Mouse (Mus musculus) forebrain, embryonic 11.5 days (tissue): Measurements from ENCODE around the gene Dusp22. TPM values are rescaled to one million over a fixed set of nuclear protein-coding genes. Genes with fewer than 3 reads are reported as not detected.

Experiments used
- ATAC-seq: fragments of 200-750 bp; cut with Nextera tagmentation; replicated peaks from 2 replicates; pipeline ENCODE4 v1.8.0; 2017; ENCODE audit warnings: moderate TSS enrichment; ENCODE audit not compliant: low FRiP score
- DNase-seq: peaks from one replicate; pipeline ENCODE4 v3.0.0-alpha.2; 2017; ENCODE audit warnings: low spot score
- H3K27ac ChIP-seq: fragments of 300-500 bp; sonication (generic); 2 replicates; pipeline ENCODE4 v1.5.1; 2014; ENCODE audit warnings: low read depth, low read length
- H3K27me3 ChIP-seq: fragments of 300-500 bp; sonication (generic); 2 replicates; pipeline ENCODE4 v1.6.1; 2014; ENCODE audit warnings: mild to moderate bottlenecking, low read length, mixed read lengths; ENCODE audit not compliant: control insufficient read depth, insufficient read depth
- H3K36me3 ChIP-seq: fragments of 300-500 bp; sonication (generic); 2 replicates; pipeline ENCODE4 v1.6.1; 2014; ENCODE audit warnings: mild to moderate bottlenecking, low read length, moderate library complexity, mixed read lengths; ENCODE audit not compliant: control insufficient read depth, insufficient read depth
- H3K4me1 ChIP-seq: fragments of 300-500 bp; sonication (generic); replicated peaks from 2 replicates; pipeline ENCODE4 v1.6.1; 2014; ENCODE audit warnings: low read length, mixed read lengths; ENCODE audit not compliant: control insufficient read depth, insufficient read depth
- H3K4me2 ChIP-seq: fragments of 300-500 bp; sonication (generic); 2 replicates; pipeline ENCODE4 v1.6.1; 2014; ENCODE audit warnings: low read depth, mild to moderate bottlenecking, low read length, moderate library complexity, mixed read lengths; ENCODE audit not compliant: severe bottlenecking
- H3K4me3 ChIP-seq: fragments of 300-500 bp; sonication (generic); 2 replicates; pipeline ENCODE4 v1.5.1; 2014; ENCODE audit warnings: low read depth, low read length
- H3K9ac ChIP-seq: fragments of 300-500 bp; sonication (generic); 2 replicates; pipeline ENCODE4 v1.6.1; 2014; ENCODE audit warnings: low read length
- H3K9me3 ChIP-seq: fragments of 300-500 bp; sonication (generic); 2 replicates; pipeline ENCODE4 v1.6.1; 2016; ENCODE audit warnings: low read length, mixed read lengths; ENCODE audit not compliant: control insufficient read depth
- WGBS: fragments of 180-500 bp; shearing (Covaris S2); extraction: QIAGEN DNeasy Blood & Tissue Kit; methylation state at CpG from one replicate; pipeline ENCODE4 v1.1.7; 2014; 5-methylcytosine and 5-hydroxymethylcytosine counted together
- polyA plus RNA-seq: library from polyadenylated mRNA; unstranded; fragments of >200 nt; fragmentation: Nextera tagmentation; extraction: Ambion mirVana; gene quantifications from 2 replicates; pipeline ENCODE4 v1.2.1, GENCODE M21; 2014

Gene Dusp22
- polyA plus RNA-seq, 1 experiment from 2014 or later = 16.5 TPM

DNA sequence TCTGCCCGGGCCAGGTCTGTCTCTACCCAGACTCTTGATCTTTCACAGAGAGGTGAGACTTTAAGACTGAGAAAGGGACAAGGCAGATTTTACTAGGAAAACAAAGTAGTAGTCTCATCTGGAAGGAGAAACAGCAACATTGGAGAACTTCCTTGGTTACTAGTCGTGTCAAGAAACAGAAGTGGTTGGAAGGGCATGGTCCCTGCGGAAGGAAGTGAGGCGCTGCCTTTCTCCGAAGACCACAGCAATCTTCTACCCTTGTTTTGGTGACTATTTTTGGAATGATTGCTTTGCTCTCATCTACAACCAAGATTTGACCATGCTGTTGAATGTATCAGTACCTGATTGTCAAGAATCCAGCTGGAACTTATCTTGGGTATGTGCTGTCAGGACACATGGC, 38.1 kb downstream of the Dusp22 start:
- Histone ChIP-seq H3K4me1 (no peaks in the 10 kb centered on the region), H3K27me3 (no peaks in the 10 kb centered on the region), H3K9ac (no peak overlapping the region), H3K4me3 (no peak overlapping the region), H3K36me3 (no peaks in the 10 kb centered on the region), H3K4me2 (no peak overlapping the region), H3K9me3 (no peaks in the 10 kb centered on the region), H3K27ac (no peak overlapping the region)
- ATAC-seq (no peak), DNase-seq (no peak)
- WGBS = 93% methylated on average over 5 of the region's 5 CpGs

DNA sequence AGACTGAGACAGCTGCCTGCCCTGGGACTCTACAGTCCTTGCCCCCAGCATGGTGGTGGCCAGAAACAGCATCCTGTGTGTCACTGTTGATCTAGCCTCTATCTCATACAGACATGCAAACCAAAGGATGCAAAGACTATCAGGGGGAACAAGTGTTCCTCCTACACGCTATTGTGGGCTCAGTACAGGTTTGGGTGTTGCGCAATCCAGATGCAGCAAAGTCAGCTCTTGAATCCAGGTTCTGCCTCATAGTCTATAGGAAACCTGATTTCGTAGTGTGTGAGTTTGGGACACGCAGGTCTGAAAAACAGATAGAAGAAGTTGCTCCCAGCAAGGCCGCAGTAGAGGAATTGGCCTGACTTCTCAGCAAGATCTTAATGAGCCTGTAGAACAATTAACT, 42.9 kb downstream of the Dusp22 start:
- WGBS = 95% methylated on average over 5 of the region's 5 CpGs
- Histone ChIP-seq H3K9me3 (no peaks in the 10 kb centered on the region), H3K9ac (no peak overlapping the region), H3K4me3 (no peak overlapping the region), H3K4me1 (no peaks in the 10 kb centered on the region), H3K36me3 (no peaks in the 10 kb centered on the region), H3K4me2 (no peak overlapping the region), H3K27ac (no peak overlapping the region), H3K27me3 (no peaks in the 10 kb centered on the region)
- ATAC-seq = no peak
- DNase-seq = no peak

DNA sequence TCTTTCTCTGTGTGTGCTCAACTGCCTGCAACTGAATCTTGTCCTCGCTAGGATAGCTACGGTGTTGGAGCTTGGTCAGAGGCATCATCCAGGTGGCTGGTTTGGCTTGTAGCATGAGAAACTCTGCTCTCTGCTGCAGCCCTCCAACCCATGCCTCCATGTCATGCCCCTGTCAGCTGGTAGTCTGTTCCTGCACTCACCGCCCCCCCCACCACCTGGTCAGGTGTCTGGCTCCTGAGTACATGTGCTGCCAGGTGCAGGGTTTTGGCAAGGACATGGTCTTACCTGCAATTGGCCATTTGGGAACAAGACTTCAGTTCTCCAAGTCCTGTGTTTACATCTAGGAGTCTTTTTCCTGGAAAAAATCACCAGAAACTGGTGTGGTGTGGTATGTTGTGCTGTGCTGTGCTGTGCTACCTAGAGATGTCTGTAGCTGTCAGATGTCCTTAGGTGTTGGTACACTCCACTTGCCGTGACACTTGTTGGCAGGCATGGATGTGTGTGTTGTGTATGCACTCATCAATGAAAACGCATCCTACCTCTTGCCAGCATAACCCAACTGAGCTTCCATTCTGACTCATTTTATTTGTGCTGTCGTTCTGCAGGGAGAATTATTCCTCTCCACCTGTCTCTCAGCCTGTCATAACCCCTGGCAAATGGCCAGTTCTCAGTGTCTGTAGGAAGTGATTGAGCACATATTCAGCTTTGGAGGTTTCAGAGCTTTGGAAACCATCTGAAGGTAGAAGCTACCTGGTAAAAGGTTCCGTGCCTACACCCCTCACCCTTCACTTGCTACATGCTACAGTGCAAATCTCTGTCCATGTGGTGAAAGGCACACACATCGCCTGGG, 44.7 kb downstream of the Dusp22 start:
- Histone ChIP-seq H3K9ac (no peak overlapping the region), H3K4me3 (no peak overlapping the region), H3K27me3 (no peaks in the 10 kb centered on the region), H3K9me3 (no peaks in the 10 kb centered on the region), H3K27ac (no peak overlapping the region), H3K36me3 (no peaks in the 10 kb centered on the region), H3K4me2 (no peak overlapping the region), H3K4me1 (no peaks in the 10 kb centered on the region)
- ATAC-seq (no peak), DNase-seq (no peak)
- 88% methylated on average over 8 of the region's 8 CpGs for WGBS

GRCm38 (mm10) chr13:30711066-30711465, 51.3 kb downstream of the Dusp22 start:
- Histone ChIP-seq H3K9me3 (no peaks in the 10 kb centered on the region), H3K9ac (no peak overlapping the region), H3K27me3 (no peaks in the 10 kb centered on the region), H3K27ac (no peak overlapping the region), H3K4me3 (no peak overlapping the region), H3K4me1 (no peaks in the 10 kb centered on the region), H3K4me2 (no peak overlapping the region), H3K36me3 (no peaks in the 10 kb centered on the region)
- no peak for ATAC-seq
- WGBS = 89% methylated on average over 2 of the region's 2 CpGs
- no peak for DNase-seq

GRCm38 (mm10) chr13:30711711-30712110, 51.9 kb downstream of the Dusp22 start:
- H3K9ac ChIP-seq = no peak overlapping the region
- no peaks in the 10 kb centered on the region for H3K4me1 ChIP-seq
- H3K27me3 ChIP-seq = no peaks in the 10 kb centered on the region
- H3K4me2 ChIP-seq = no peak overlapping the region
- 90% methylated on average over 3 of the region's 3 CpGs for WGBS
- no peak overlapping the region for H3K27ac ChIP-seq
- ATAC-seq = no peak
- H3K36me3 ChIP-seq = no peaks in the 10 kb centered on the region
- no peak for DNase-seq
- no peak overlapping the region for H3K4me3 ChIP-seq
- H3K9me3 ChIP-seq = no peaks in the 10 kb centered on the region

- no peaks in the 10 kb centered on the region for H3K4me1 ChIP-seq
- H3K4me2 ChIP-seq = no peak overlapping the region
- no peak for DNase-seq
- no peaks in the 10 kb centered on the region for H3K27me3 ChIP-seq
- H3K36me3 ChIP-seq = no peaks in the 10 kb centered on the region
- no peak overlapping the region for H3K4me3 ChIP-seq
- H3K27ac ChIP-seq = no peak overlapping the region
- no peaks in the 10 kb centered on the region for H3K9me3 ChIP-seq
- 85% methylated on average over 6 of the region's 6 CpGs for WGBS
- no peak for ATAC-seq
- H3K9ac ChIP-seq = no peak overlapping the region
Observed at GRCm38 (mm10) chr13:30712280-30712679, 52.5 kb downstream of the Dusp22 start.

DNA sequence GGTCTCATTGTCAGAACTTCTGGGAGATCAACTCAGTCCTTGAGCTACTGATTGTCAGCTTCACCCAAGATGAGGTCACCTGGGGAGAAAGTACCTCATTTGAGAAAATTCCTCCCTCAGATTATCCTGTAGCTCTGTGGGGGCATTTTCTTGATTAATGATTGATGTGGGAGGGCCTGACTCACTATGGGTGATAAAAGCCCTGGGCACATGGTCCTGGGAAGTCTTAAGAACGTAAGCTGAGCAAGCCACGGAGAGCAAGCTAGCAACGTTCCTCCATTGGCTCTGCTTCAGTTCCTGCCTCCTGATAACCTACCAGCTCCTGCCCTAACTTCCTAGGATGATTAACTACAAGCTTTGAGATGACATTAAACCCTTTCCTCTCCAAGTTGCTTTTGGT, 53.8 kb downstream of the Dusp22 start:
- H3K4me2 ChIP-seq = no peak overlapping the region
- ATAC-seq = no peak
- no peaks in the 10 kb centered on the region for H3K4me1 ChIP-seq
- H3K27ac ChIP-seq = no peak overlapping the region
- no peaks in the 10 kb centered on the region for H3K9me3 ChIP-seq
- WGBS = 83% methylated on average over 3 of the region's 3 CpGs
- H3K36me3 ChIP-seq = no peaks in the 10 kb centered on the region
- H3K4me3 ChIP-seq = no peak overlapping the region
- no peak overlapping the region for H3K9ac ChIP-seq
- no peak for DNase-seq
- H3K27me3 ChIP-seq = no peaks in the 10 kb centered on the region

DNA sequence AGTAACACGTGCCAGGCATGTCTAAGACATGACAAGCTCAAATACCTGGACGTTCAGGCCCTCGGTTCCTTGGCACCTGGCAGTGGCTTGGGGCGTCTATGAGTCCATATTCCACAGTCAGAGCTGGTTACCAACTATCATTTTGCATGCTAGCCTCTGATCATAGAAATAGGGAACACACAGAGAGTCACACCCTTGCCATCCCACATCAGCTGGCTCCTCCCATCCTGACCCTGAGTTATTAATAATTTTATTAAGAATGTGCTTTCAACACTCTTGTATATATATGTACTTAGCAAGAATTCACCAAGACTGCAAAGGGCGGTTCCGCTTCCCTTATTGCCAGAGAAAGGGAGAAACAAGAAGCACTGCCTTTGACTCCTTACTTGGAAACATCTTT, 54.8 kb downstream of the Dusp22 start:
- Histone ChIP-seq H3K27ac (no peak overlapping the region), H3K27me3 (no peaks in the 10 kb centered on the region), H3K9me3 (no peaks in the 10 kb centered on the region), H3K4me1 (no peaks in the 10 kb centered on the region), H3K9ac (no peak overlapping the region), H3K4me3 (no peak overlapping the region), H3K36me3 (no peaks in the 10 kb centered on the region), H3K4me2 (no peak overlapping the region)
- WGBS = 90% methylated on average over 6 of the region's 6 CpGs
- ATAC-seq = no peak
- DNase-seq = no peak

DNA sequence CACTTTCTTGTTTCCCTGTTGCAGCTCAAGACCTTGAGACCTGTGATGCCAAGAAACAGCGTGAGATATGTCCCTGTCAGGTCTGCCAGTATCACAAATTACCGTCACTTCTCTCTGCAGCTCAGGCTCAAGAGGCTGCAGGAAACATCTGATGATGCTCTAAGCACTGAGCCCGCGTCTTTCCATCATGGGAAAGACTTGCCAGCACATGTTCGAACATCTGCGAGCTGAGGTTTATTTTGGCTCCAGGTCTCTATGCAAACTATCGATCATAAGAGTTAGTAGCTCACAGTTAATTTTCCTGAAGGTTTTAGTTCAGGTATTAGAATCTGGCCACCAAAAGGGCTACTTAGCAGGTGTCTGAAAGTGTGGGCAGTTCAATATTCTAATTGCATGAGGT, 55.3 kb downstream of the Dusp22 start:
- Histone ChIP-seq H3K9ac (no peak overlapping the region), H3K4me3 (no peak overlapping the region), H3K27me3 (no peaks in the 10 kb centered on the region), H3K4me2 (no peak overlapping the region), H3K4me1 (no peaks in the 10 kb centered on the region), H3K36me3 (no peaks in the 10 kb centered on the region), H3K27ac (no peak overlapping the region), H3K9me3 (no peaks in the 10 kb centered on the region)
- ATAC-seq (no peak), DNase-seq (no peak)
- WGBS = 92% methylated on average over 7 of the region's 7 CpGs
